In the genomic region with DNA sequence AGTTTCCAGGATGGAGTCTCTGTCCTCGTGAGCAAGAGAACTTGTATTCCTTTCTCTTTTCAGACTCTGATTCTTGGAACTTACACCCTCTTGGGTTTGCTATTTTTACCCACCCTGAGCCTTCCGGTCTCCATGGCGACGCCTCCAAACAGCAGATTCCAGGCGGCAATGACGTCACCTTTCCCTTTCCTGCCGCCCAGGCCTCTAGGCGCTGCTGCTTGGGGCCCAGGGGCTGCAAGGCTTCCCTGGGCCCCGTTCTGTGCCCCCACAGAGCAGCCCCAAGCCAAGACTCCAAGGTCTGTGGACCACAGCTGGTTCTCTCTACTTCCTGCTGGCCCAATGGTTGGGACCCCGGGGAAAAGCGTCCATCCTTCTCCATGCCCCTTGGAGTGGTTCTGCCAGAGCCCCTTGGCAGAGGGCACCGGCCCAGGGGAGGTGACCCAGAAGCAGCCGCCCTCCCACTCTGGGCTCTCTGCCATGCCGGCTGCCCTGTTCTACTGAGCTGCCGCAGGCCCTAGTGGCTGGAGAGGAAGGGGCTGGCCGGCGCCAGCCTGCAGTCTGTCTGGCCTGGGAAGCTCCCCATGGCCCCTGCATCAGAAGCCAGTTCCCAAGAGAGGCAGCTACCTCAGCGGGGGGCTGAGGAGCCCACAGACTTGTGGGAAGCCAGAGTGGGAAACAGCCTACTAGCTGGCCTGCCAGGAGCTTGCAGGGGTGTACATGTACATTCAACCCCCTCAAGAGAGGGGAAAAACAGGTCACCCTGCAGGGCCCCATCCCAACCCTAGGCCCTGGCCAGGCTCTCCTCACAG, we compare ENCODE assay signal across 8 mouse cellular contexts. TPM values are rescaled to one million over a fixed set of nuclear protein-coding genes. Genes with fewer than 3 reads are reported as not detected.
DNase-seq lines count a peak whose midpoint lies in the region; ATAC-seq and TF ChIP-seq lines count a peak whose summit lies in the region.

No protein-coding gene starts in this region.

- H3K4me3 ChIP-seq in forebrain, embryonic 13.5 days, result peak overlapping the region; percentile 3; the same call in 1 of the 2 replicates
- H3K4me3 ChIP-seq in heart, embryonic 16.5 days (ENCODE audit: low read length), result peak overlapping the region; percentile 22
- no peak overlapping the region for H3K4me3 ChIP-seq in liver, adult 2 months (ENCODE audit: insufficient read depth, low read depth, low read length)
- 0 out of 2 replicates have a peak overlapping the region, but pooled peaks have one; percentile 5 for H3K4me3 ChIP-seq in midbrain, postnatal 0 days (ENCODE audit: low read depth, low read length)
- no peak overlapping the region for H3K4me3 ChIP-seq in thymus, adult 2 months (ENCODE audit: control insufficient read depth, insufficient read depth, low read length)

- H3K36me3 ChIP-seq in forebrain, embryonic 13.5 days (ENCODE audit: poor library complexity, severe bottlenecking), result no peaks in the 10 kb centered on the region
- no peaks in the 10 kb centered on the region for H3K36me3 ChIP-seq in heart, embryonic 16.5 days (ENCODE audit: control insufficient read depth, insufficient read depth)
- H3K36me3 ChIP-seq in liver, adult 2 months (ENCODE audit: control insufficient read depth, insufficient read depth, low read length), result no peaks in the 10 kb centered on the region
- H3K36me3 ChIP-seq in midbrain, postnatal 0 days (ENCODE audit: insufficient read depth, low read length), result no peaks in the 10 kb centered on the region
- no peaks in the 10 kb centered on the region for H3K36me3 ChIP-seq in thymus, adult 2 months (ENCODE audit: control insufficient read depth, insufficient read depth, low read length)

- no peaks in the 10 kb centered on the region for H3K27me3 ChIP-seq in forebrain, embryonic 13.5 days
- H3K27me3 ChIP-seq in heart, embryonic 16.5 days (ENCODE audit: control insufficient read depth, insufficient read depth, low read length), result no peaks in the 10 kb centered on the region
- H3K27me3 ChIP-seq in liver, adult 2 months (ENCODE audit: control insufficient read depth, insufficient read depth, low read length), result no peaks in the 10 kb centered on the region
- H3K27me3 ChIP-seq in midbrain, postnatal 0 days (ENCODE audit: insufficient read depth, low read length), result no peaks in the 10 kb centered on the region
- H3K27me3 ChIP-seq in thymus, adult 2 months (ENCODE audit: control insufficient read depth, insufficient read depth, low read length), result no peaks in the 10 kb centered on the region

- peak; percentile 91 for ATAC-seq in forebrain, embryonic 13.5 days
- ATAC-seq in heart, embryonic 16.5 days (replicated peaks; ENCODE audit: extremely low read depth, insufficient read depth, low FRiP score), result peak; percentile 88
- ATAC-seq in midbrain, postnatal 0 days (ENCODE audit: low FRiP score), result peak; percentile 88

- peak overlapping the region; percentile 97 for H3K27ac ChIP-seq in forebrain, embryonic 13.5 days
- H3K27ac ChIP-seq in heart, embryonic 16.5 days (ENCODE audit: low read length), result peak overlapping the region; percentile 95
- peak overlapping the region; percentile 81 for H3K27ac ChIP-seq in liver, adult 2 months (replicated peaks; ENCODE audit: insufficient read depth, low read depth, low read length)
- H3K27ac ChIP-seq in midbrain, postnatal 0 days (ENCODE audit: low read depth, low read length), result peak overlapping the region; percentile 89
- peak overlapping the region; percentile 40; the same call in 1 of the 2 replicates for H3K27ac ChIP-seq in thymus, adult 2 months (ENCODE audit: control insufficient read depth, insufficient read depth, low read length)

- TF ChIP-seq POLR2A in liver, adult 2 months (IDR thresholded peaks at IDR 0.05; ENCODE audit: extremely low read depth, insufficient read depth, low read length), result no peak
- TF ChIP-seq POLR2A in thymus, adult 2 months (IDR thresholded peaks at IDR 0.05; ENCODE audit: control insufficient read depth, extremely low read depth, insufficient read depth, low read length, poor library complexity), result 0 out of 2 replicates have a peak, but pooled peaks have one; percentile 19

- no peak for TF ChIP-seq CTCF in liver, adult 2 months (IDR thresholded peaks at IDR 0.05; ENCODE audit: low read depth, low read length)
- TF ChIP-seq CTCF in midbrain, postnatal 0 days (IDR thresholded peaks at IDR 0.05), result peak; percentile 37
- no peak for TF ChIP-seq CTCF in thymus, adult 2 months (IDR thresholded peaks at IDR 0.05; ENCODE audit: borderline replicate concordance, control insufficient read depth, extremely low read depth, insufficient read depth, low read length, poor library complexity)

- peak overlapping the region; percentile 49 for H3K4me2 ChIP-seq in forebrain, embryonic 13.5 days
- H3K4me2 ChIP-seq in heart, embryonic 16.5 days (ENCODE audit: low read depth, low read length), result peak overlapping the region; percentile 60
- peak overlapping the region; percentile 38 for H3K4me2 ChIP-seq in midbrain, postnatal 0 days (ENCODE audit: low read depth, low read length, poor library complexity, severe bottlenecking)

- DNase-seq in ES-CJ7 (ENCODE audit: low read depth, low spot score), result peak; percentile 64
- peak; percentile 88 for DNase-seq in c-Kit-positive CD71-negative TER-119-negative erythroid progenitor cells, embryonic 14.5 days (ENCODE audit: low read depth)
- DNase-seq in kidney, postnatal 10 days, result peak; percentile 96
- DNase-seq in liver, adult 2 months (ENCODE audit: extremely low read depth, low read depth, low spot score), result no peak
- DNase-seq in midbrain, postnatal 0 days (ENCODE audit: low spot score), result peak; percentile 91
- DNase-seq in thymus, adult 2 months, result peak; percentile 49

- 5% methylated on average over 18 of the region's 18 CpGs for WGBS in forebrain, embryonic 13.5 days
- 3% methylated on average over 18 of the region's 18 CpGs for WGBS in heart, embryonic 16.5 days
- 43% methylated on average over 18 of the region's 18 CpGs for WGBS in liver, adult 2 months
- 15% methylated on average over 18 of the region's 18 CpGs for WGBS in midbrain, postnatal 0 days
- WGBS in thymus, adult 2 months, result 11% methylated on average over 18 of the region's 18 CpGs

- peaks cover 42% of the 10 kb centered on the region for H3K4me1 ChIP-seq in forebrain, embryonic 13.5 days
- H3K4me1 ChIP-seq in heart, embryonic 16.5 days (ENCODE audit: control insufficient read depth, insufficient read depth, low read length), result peaks cover 43% of the 10 kb centered on the region
- peaks cover 12% of the 10 kb centered on the region; the same call in 1 of the 2 replicates for H3K4me1 ChIP-seq in liver, adult 2 months (ENCODE audit: control insufficient read depth, insufficient read depth, low read length)
- H3K4me1 ChIP-seq in midbrain, postnatal 0 days (ENCODE audit: insufficient read depth, low read length), result peaks cover 26% of the 10 kb centered on the region
- peaks cover 29% of the 10 kb centered on the region for H3K4me1 ChIP-seq in thymus, adult 2 months (replicated peaks; ENCODE audit: control insufficient read depth, insufficient read depth, low read length)

- peak overlapping the region; percentile 62 for H3K9ac ChIP-seq in forebrain, embryonic 13.5 days
- peak overlapping the region; percentile 75 for H3K9ac ChIP-seq in heart, embryonic 16.5 days (ENCODE audit: low read length)
- H3K9ac ChIP-seq in liver, adult 2 months (ENCODE audit: low read depth, low read length), result peak overlapping the region; percentile 48
- H3K9ac ChIP-seq in midbrain, postnatal 0 days (replicated peaks; ENCODE audit: low read length, poor library complexity, severe bottlenecking), result peak overlapping the region; percentile 42

- H3K79me2 ChIP-seq in liver, adult 2 months (ENCODE audit: control insufficient read depth, insufficient read depth, low read length), result no peaks in the 10 kb centered on the region

- no peaks in the 10 kb centered on the region for H3K9me3 ChIP-seq in forebrain, embryonic 13.5 days (replicated peaks)
- H3K9me3 ChIP-seq in heart, embryonic 16.5 days (replicated peaks; ENCODE audit: control insufficient read depth, low read length), result no peaks in the 10 kb centered on the region
- no peaks in the 10 kb centered on the region for H3K9me3 ChIP-seq in midbrain, postnatal 0 days (ENCODE audit: low read length)

RNA-seq across cellular contexts. Expression of a gene that starts 13.1 kb away (rescaled TPM):
- 11.3 and 12.0 TPM in 2 replicates for polyA plus RNA-seq in forebrain, embryonic 13.5 days (2015; fragmentation: Nextera tagmentation; extraction: Ambion mirVana)
- polyA plus RNA-seq in heart, embryonic 16.5 days (2015; fragmentation: Nextera tagmentation; extraction: Ambion mirVana), result 12.1 and 12.3 TPM in 2 replicates
- total RNA-seq in liver, adult 2 months (2014; rRNA removed), result 4.2 and 7.5 TPM in 2 replicates
- 19.3 and 19.5 TPM in 2 replicates for polyA plus RNA-seq in liver, adult 2 months (2012; rRNA removed)
- 59.8 and 63.1 TPM in 2 replicates for total RNA-seq in midbrain, postnatal 0 days (2014; rRNA removed)
- 7.1 and 8.4 TPM in 2 replicates for polyA plus RNA-seq in midbrain, postnatal 0 days (2015; fragmentation: Nextera tagmentation; extraction: Ambion mirVana)
- 70.5 and 79.5 TPM in 2 replicates for polyA plus RNA-seq in thymus, adult 2 months (2012; rRNA removed)

RNA-seq across cellular contexts. Expression of a gene that starts 14.1 kb away (rescaled TPM):
- 90.3 and 93.2 TPM in 2 replicates for polyA plus RNA-seq in forebrain, embryonic 13.5 days (2015; fragmentation: Nextera tagmentation; extraction: Ambion mirVana)
- polyA plus RNA-seq in heart, embryonic 16.5 days (2015; fragmentation: Nextera tagmentation; extraction: Ambion mirVana), result 68.4 and 73.8 TPM in 2 replicates
- 5.4 and 7.4 TPM in 2 replicates for total RNA-seq in liver, adult 2 months (2014; rRNA removed)
- polyA plus RNA-seq in liver, adult 2 months (2012; rRNA removed), result 28.6 and 33.8 TPM in 2 replicates
- total RNA-seq in midbrain, postnatal 0 days (2014; rRNA removed), result 39.5 and 48.7 TPM in 2 replicates
- polyA plus RNA-seq in midbrain, postnatal 0 days (2015; fragmentation: Nextera tagmentation; extraction: Ambion mirVana), result 56.6 and 57.1 TPM in 2 replicates
- 85.7 and 91.3 TPM in 2 replicates for polyA plus RNA-seq in thymus, adult 2 months (2012; rRNA removed)

Comparison
In these comparisons a context has a peak if more than half of its experiments do, and no peak if none do; other contexts are left out.
1. H3K27ac ChIP-seq: peak in every context shown above with its lines; median percentile 97 in forebrain, embryonic 13.5 days; 95 in heart, embryonic 16.5 days; 89 in midbrain, postnatal 0 days; 81 in liver, adult 2 months; 40 in thymus, adult 2 months.
2. H3K4me3 ChIP-seq: peak in forebrain, embryonic 13.5 days (single experiment), heart, embryonic 16.5 days (single experiment) and midbrain, postnatal 0 days (single experiment); none in liver, adult 2 months (single experiment) and thymus, adult 2 months (single experiment).
3. Peak in every context shown above with its lines, with median percentiles within 50 percentile points of each other: ATAC-seq, H3K4me2 ChIP-seq and H3K9ac ChIP-seq.